Mouse (Mus musculus) megakaryocyte, embryonic 14.5 days (primary cell): ENCODE data around the gene Hist1h4n.

Source experiments
- FLI1 ChIP-seq: IDR thresholded peaks from 2 replicates; pipeline ENCODE4 v1.6.1; 2012; ENCODE audit warnings: low read length, inconsistent platforms, mixed read lengths
- GATA1 ChIP-seq: IDR thresholded peaks from 3 replicates; pipeline ENCODE4 v1.6.1; 2012; ENCODE audit warnings: mixed read lengths, low read length, inconsistent platforms, borderline replicate concordance

DNA sequence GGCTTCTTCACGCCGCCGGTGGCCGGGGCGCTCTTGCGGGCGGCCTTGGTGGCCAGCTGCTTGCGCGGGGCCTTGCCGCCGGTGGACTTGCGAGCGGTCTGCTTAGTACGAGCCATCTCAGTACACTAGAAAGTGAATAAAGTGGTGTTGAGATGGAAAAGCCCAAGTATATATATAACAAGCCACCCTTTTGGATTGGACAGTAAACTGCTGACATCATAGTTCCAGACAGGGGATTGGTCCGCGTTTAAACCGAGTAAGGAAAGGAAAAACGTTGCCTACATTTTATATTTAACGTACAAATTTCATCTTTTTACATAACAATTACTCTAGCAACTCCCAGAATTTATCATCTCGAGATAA is 48.8 kb downstream of the Hist1h4n start, which contains the start of gene Hist1h3i:
- no peak for TF ChIP-seq GATA1
- no peak for TF ChIP-seq FLI1
